Mouse (Mus musculus) embryonic facial prominence, embryonic 13.5 days (tissue): ENCODE data around the gene Rhobtb1. TPM values are rescaled to one million over a fixed set of nuclear protein-coding genes. Genes with fewer than 3 reads are reported as not detected.

ENCODE experiments used
- ATAC-seq: fragments of 200-750 bp; cut with Nextera tagmentation; 2 replicates; pipeline ENCODE4 v1.8.0; 2017; ENCODE audit warnings: low read depth; ENCODE audit not compliant: insufficient number of reproducible peaks, insufficient read depth, low FRiP score, low TSS enrichment
- H3K27ac ChIP-seq: fragments of 300-500 bp; sonication (generic); 2 replicates; pipeline ENCODE4 v1.5.1; 2015; ENCODE audit warnings: moderate library complexity, mild to moderate bottlenecking, inconsistent platforms
- H3K27me3 ChIP-seq: fragments of 300-500 bp; sonication (generic); 2 replicates; pipeline ENCODE4 v1.6.1; 2015; ENCODE audit warnings: mild to moderate bottlenecking, inconsistent platforms
- H3K36me3 ChIP-seq: fragments of 300-500 bp; sonication (generic); 2 replicates; pipeline ENCODE4 v1.6.1; 2015; ENCODE audit warnings: mild to moderate bottlenecking, inconsistent platforms
- H3K4me1 ChIP-seq: fragments of 300-500 bp; sonication (generic); 2 replicates; pipeline ENCODE4 v1.6.1; 2015; ENCODE audit warnings: inconsistent platforms
- H3K4me2 ChIP-seq: fragments of 300-500 bp; sonication (generic); 2 replicates; pipeline ENCODE4 v1.6.1; 2015; ENCODE audit warnings: moderate library complexity, mild to moderate bottlenecking, inconsistent platforms
- H3K4me3 ChIP-seq: fragments of 300-500 bp; sonication (generic); 2 replicates; pipeline ENCODE4 v1.5.1; 2015; ENCODE audit warnings: mild to moderate bottlenecking, inconsistent platforms
- H3K9ac ChIP-seq: fragments of 300-500 bp; sonication (generic); 2 replicates; pipeline ENCODE4 v1.6.1; 2015; ENCODE audit warnings: mild to moderate bottlenecking, inconsistent platforms
- H3K9me3 ChIP-seq: fragments of 300-500 bp; sonication (generic); 2 replicates; pipeline ENCODE4 v1.6.1; 2016; ENCODE audit warnings: inconsistent platforms
- WGBS: fragments of 180-500 bp; shearing (Covaris S2); methylation state at CpG from one replicate; pipeline ENCODE4 v1.1.7; 2015; ENCODE audit warnings: mixed read lengths; 5-methylcytosine and 5-hydroxymethylcytosine counted together
- polyA plus RNA-seq: library from polyadenylated mRNA; unstranded; fragments of >200 nt; fragmentation: Nextera tagmentation; extraction: Ambion mirVana; gene quantifications from 2 replicates; pipeline ENCODE4 v1.2.1, GENCODE M21; 2015

The Rhobtb1 gene
- polyA plus RNA-seq, 1 experiment from 2014 or later, result 29.2 TPM

- Histone ChIP-seq H3K4me1 (no peaks in the 10 kb centered on the region), H3K36me3 (peaks cover 60% of the 10 kb centered on the region)
These were observed 128.4 kb downstream of the Rhobtb1 start for GRCm38 (mm10) chr10:69279607-69279978.

GRCm38 (mm10) chr10:69286939-69287338, 135.7 kb downstream of the Rhobtb1 start:
- Histone ChIP-seq H3K9me3 (no peaks in the 10 kb centered on the region), H3K4me2 (no peak overlapping the region), H3K4me3 (no peak overlapping the region), H3K36me3 (peaks cover 84% of the 10 kb centered on the region), H3K9ac (no peak overlapping the region), H3K4me1 (no peaks in the 10 kb centered on the region), H3K27me3 (no peaks in the 10 kb centered on the region), H3K27ac (no peak overlapping the region)
- WGBS, result 98% methylated on average over 3 of the region's 3 CpGs
- no peak for ATAC-seq

More at GRCm38 (mm10) chr10:69279607-69279978, 128.4 kb downstream of the Rhobtb1 start:
- no peaks in the 10 kb centered on the region for H3K9me3 ChIP-seq
- no peaks in the 10 kb centered on the region for H3K27me3 ChIP-seq
- ATAC-seq, result no peak
- WGBS, result 88% methylated on average over 7 of the region's 7 CpGs
- no peak overlapping the region for H3K4me2 ChIP-seq
- H3K9ac ChIP-seq, result no peak overlapping the region
- H3K27ac ChIP-seq, result no peak overlapping the region
- H3K4me3 ChIP-seq, result no peak overlapping the region

GRCm38 (mm10) chr10:69288086-69288485, 136.9 kb downstream of the Rhobtb1 start:
- WGBS, result 77% methylated on average over 4 of the region's 4 CpGs
- no peaks in the 10 kb centered on the region for H3K4me1 ChIP-seq

GRCm38 (mm10) chr10:69288720-69289119, 137.5 kb downstream of the Rhobtb1 start:
- ATAC-seq, result no peak
- no peaks in the 10 kb centered on the region for H3K9me3 ChIP-seq
- H3K4me2 ChIP-seq, result no peak overlapping the region
- H3K27me3 ChIP-seq, result no peaks in the 10 kb centered on the region
- H3K27ac ChIP-seq, result no peak overlapping the region
- no peaks in the 10 kb centered on the region for H3K4me1 ChIP-seq
- 91% methylated on average over 6 of the region's 6 CpGs for WGBS
- peaks cover 69% of the 10 kb centered on the region for H3K36me3 ChIP-seq
- H3K4me3 ChIP-seq, result no peak overlapping the region
- no peak overlapping the region for H3K9ac ChIP-seq

More at GRCm38 (mm10) chr10:69288086-69288485, 136.9 kb downstream of the Rhobtb1 start:
- no peak overlapping the region for H3K4me2 ChIP-seq
- no peaks in the 10 kb centered on the region for H3K9me3 ChIP-seq
- no peak for ATAC-seq
- H3K27ac ChIP-seq, result no peak overlapping the region
- no peak overlapping the region for H3K4me3 ChIP-seq
- peaks cover 75% of the 10 kb centered on the region for H3K36me3 ChIP-seq
- no peak overlapping the region for H3K9ac ChIP-seq
- H3K27me3 ChIP-seq, result no peaks in the 10 kb centered on the region

GRCm38 (mm10) chr10:69290736-69291135, 139.5 kb downstream of the Rhobtb1 start:
- Histone ChIP-seq H3K4me3 (no peak overlapping the region), H3K27me3 (no peaks in the 10 kb centered on the region), H3K36me3 (peaks cover 52% of the 10 kb centered on the region), H3K9me3 (no peaks in the 10 kb centered on the region), H3K27ac (no peak overlapping the region), H3K4me1 (no peaks in the 10 kb centered on the region), H3K9ac (no peak overlapping the region), H3K4me2 (no peak overlapping the region)
- 91% methylated on average over 8 of the region's 8 CpGs for WGBS
- no peak for ATAC-seq

GRCm38 (mm10) chr10:69295919-69296318, 144.7 kb downstream of the Rhobtb1 start:
- H3K36me3 ChIP-seq, result peaks cover 1% of the 10 kb centered on the region; the same call in 1 of the 2 replicates
- no peaks in the 10 kb centered on the region for H3K27me3 ChIP-seq
- no peaks in the 10 kb centered on the region for H3K4me1 ChIP-seq
- no peak overlapping the region for H3K27ac ChIP-seq
- no peak overlapping the region for H3K4me3 ChIP-seq
- no peaks in the 10 kb centered on the region for H3K9me3 ChIP-seq
- H3K9ac ChIP-seq, result no peak overlapping the region
- no peak overlapping the region for H3K4me2 ChIP-seq
- 80% methylated on average over 9 of the region's 9 CpGs for WGBS
- ATAC-seq, result no peak

GRCm38 (mm10) chr10:69299985-69300384, 148.8 kb downstream of the Rhobtb1 start:
- no peak for ATAC-seq
- Histone ChIP-seq H3K4me1 (no peaks in the 10 kb centered on the region), H3K27me3 (no peaks in the 10 kb centered on the region), H3K9ac (no peak overlapping the region), H3K27ac (no peak overlapping the region), H3K4me3 (no peak overlapping the region), H3K4me2 (no peak overlapping the region), H3K9me3 (no peaks in the 10 kb centered on the region), H3K36me3 (no peaks in the 10 kb centered on the region)
- WGBS, result 90% methylated on average over 7 of the region's 7 CpGs

- no peak overlapping the region for H3K9ac ChIP-seq
- H3K4me3 ChIP-seq, result no peak overlapping the region
- peaks cover 3% of the 10 kb centered on the region; the same call in 1 of the 2 replicates for H3K4me1 ChIP-seq
- H3K9me3 ChIP-seq, result no peaks in the 10 kb centered on the region
- H3K4me2 ChIP-seq, result no peak overlapping the region
- ATAC-seq, result no peak
- H3K27me3 ChIP-seq, result no peaks in the 10 kb centered on the region
- H3K36me3 ChIP-seq, result no peaks in the 10 kb centered on the region
- 86% methylated on average over 3 of the region's 3 CpGs for WGBS
- no peak overlapping the region for H3K27ac ChIP-seq
These were observed 151.4 kb downstream of the Rhobtb1 start for GRCm38 (mm10) chr10:69302667-69303066.

GRCm38 (mm10) chr10:69304819-69305218, 153.6 kb downstream of the Rhobtb1 start:
- Histone ChIP-seq H3K27ac (no peak overlapping the region), H3K4me2 (no peak overlapping the region), H3K4me1 (peaks cover 3% of the 10 kb centered on the region; the same call in 1 of the 2 replicates), H3K9me3 (no peaks in the 10 kb centered on the region), H3K27me3 (no peaks in the 10 kb centered on the region), H3K4me3 (no peak overlapping the region), H3K9ac (no peak overlapping the region), H3K36me3 (no peaks in the 10 kb centered on the region)
- no peak for ATAC-seq
- WGBS, result 82% methylated on average over 3 of the region's 3 CpGs

GRCm38 (mm10) chr10:69305600-69305999, 154.4 kb downstream of the Rhobtb1 start:
- WGBS, result 27% methylated on average over 7 of the region's 7 CpGs
- H3K27me3 ChIP-seq, result no peaks in the 10 kb centered on the region
- H3K36me3 ChIP-seq, result no peaks in the 10 kb centered on the region
- no peak overlapping the region for H3K4me2 ChIP-seq
- peaks cover 3% of the 10 kb centered on the region; the same call in 1 of the 2 replicates for H3K4me1 ChIP-seq
- H3K27ac ChIP-seq, result no peak overlapping the region
- H3K9me3 ChIP-seq, result no peaks in the 10 kb centered on the region
- H3K9ac ChIP-seq, result no peak overlapping the region
- no peak for ATAC-seq
- no peak overlapping the region for H3K4me3 ChIP-seq

GRCm38 (mm10) chr10:69306205-69306604, 155.0 kb downstream of the Rhobtb1 start:
- no peak overlapping the region for H3K27ac ChIP-seq
- WGBS, result 69% methylated on average over 14 of the region's 14 CpGs
- no peaks in the 10 kb centered on the region for H3K9me3 ChIP-seq
- no peaks in the 10 kb centered on the region for H3K27me3 ChIP-seq
- H3K4me3 ChIP-seq, result no peak overlapping the region
- no peak for ATAC-seq
- no peak overlapping the region for H3K9ac ChIP-seq
- no peaks in the 10 kb centered on the region for H3K36me3 ChIP-seq
- no peak overlapping the region for H3K4me2 ChIP-seq
- H3K4me1 ChIP-seq, result peaks cover 3% of the 10 kb centered on the region; the same call in 1 of the 2 replicates

- no peaks in the 10 kb centered on the region for H3K9me3 ChIP-seq
- 37% methylated on average over 5 of the region's 5 CpGs for WGBS
- peaks cover 3% of the 10 kb centered on the region; the same call in 1 of the 2 replicates for H3K4me1 ChIP-seq
- H3K36me3 ChIP-seq, result no peaks in the 10 kb centered on the region
- H3K27me3 ChIP-seq, result no peaks in the 10 kb centered on the region
- no peak for ATAC-seq
- H3K9ac ChIP-seq, result no peak overlapping the region
- H3K4me2 ChIP-seq, result no peak overlapping the region
- H3K4me3 ChIP-seq, result no peak overlapping the region
- H3K27ac ChIP-seq, result no peak overlapping the region
These were observed 155.8 kb downstream of the Rhobtb1 start for GRCm38 (mm10) chr10:69307067-69307466.
